Mouse (Mus musculus) urinary bladder, postnatal 25 days (tissue): ENCODE results near the gene Tmod4.
A peak's percentile ranks its signal among the peaks of the same experiment; 100 is the strongest.
"Not testable (repeated sequence)": the region's sequence is repeated elsewhere in the genome, so short reads cannot be mapped to it uniquely, and the experiment has no call there.

Experiments
- DNase-seq: peaks from one replicate; pipeline ENCODE4 v3.0.0; 2022; ENCODE audit warnings: low spot score

The Tmod4 gene

GRCm38 (mm10) chr3:95124246-95124645 is at the start of gene Tmod4:
Gene Tmod4 (plus strand): TSS chr3:95124476.
- DNase-seq = no peak

GRCm38 (mm10) chr3:95088071-95088470 is 36.2 kb upstream of the Tmod4 start:
- no peak for DNase-seq

GRCm38 (mm10) chr3:95100854-95101253 is 23.4 kb upstream of the Tmod4 start:
- no peak for DNase-seq

GRCm38 (mm10) chr3:95105121-95105520 is 19.2 kb upstream of the Tmod4 start:
- no peak for DNase-seq

- DNase-seq = no peak
These were observed 18.5 kb upstream of the Tmod4 start for GRCm38 (mm10) chr3:95105586-95106337.

GRCm38 (mm10) chr3:95106338-95107117 is 17.7 kb upstream of the Tmod4 start, which contains the start of gene Pip5k1a:
Gene Pip5k1a (minus strand): TSS chr3:95106930.
- DNase-seq = peak; percentile 93

GRCm38 (mm10) chr3:95107308-95107707 is 17.0 kb upstream of the Tmod4 start:
- DNase-seq = not testable (repeated sequence)

GRCm38 (mm10) chr3:95107898-95108297 is 16.4 kb upstream of the Tmod4 start:
- DNase-seq = no peak

- peak; percentile 81 for DNase-seq
These were observed 13.2 kb upstream of the Tmod4 start, which contains the start of gene Vps72 for GRCm38 (mm10) chr3:95110911-95111726. Gene Vps72 (plus strand): TSS chr3:95111022.

- DNase-seq = no peak
These were observed 11.5 kb upstream of the Tmod4 start for GRCm38 (mm10) chr3:95112760-95113159.

- no peak for DNase-seq
These were observed 6.5 kb upstream of the Tmod4 start for GRCm38 (mm10) chr3:95117751-95118150.

- no peak for DNase-seq
These were observed 2.7 kb upstream of the Tmod4 start for GRCm38 (mm10) chr3:95121580-95121979.

GRCm38 (mm10) chr3:95124972-95125371 is 696 bp downstream of the Tmod4 start:
- DNase-seq = no peak

GRCm38 (mm10) chr3:95129226-95129651 is 5.0 kb downstream of the Tmod4 start:
- no peak for DNase-seq

GRCm38 (mm10) chr3:95130081-95130480 is 5.8 kb downstream of the Tmod4 start:
- no peak for DNase-seq

- not testable (repeated sequence) for DNase-seq
These were observed 8.1 kb downstream of the Tmod4 start for GRCm38 (mm10) chr3:95132389-95132788.

- DNase-seq = no peak
These were observed 8.9 kb downstream of the Tmod4 start for GRCm38 (mm10) chr3:95133176-95133575.

GRCm38 (mm10) chr3:95133680-95134101 is 9.4 kb downstream of the Tmod4 start, which contains the start of the genes Scnm1 and Lysmd1:
Gene Scnm1 (minus strand): TSS chr3:95134011.
Gene Lysmd1 (plus strand): TSS chr3:95134088.
- peak; percentile 75 for DNase-seq

- not testable (repeated sequence) for DNase-seq
These were observed 9.9 kb downstream of the Tmod4 start for GRCm38 (mm10) chr3:95134133-95134532.

GRCm38 (mm10) chr3:95135023-95135422 is 10.7 kb downstream of the Tmod4 start:
- DNase-seq = peak; percentile 39

- DNase-seq = no peak
These were observed 11.3 kb downstream of the Tmod4 start for GRCm38 (mm10) chr3:95135433-95136052.
